Mouse (Mus musculus): ENCODE measurements around the gene Apon. TPM values are rescaled to one million over a fixed set of nuclear protein-coding genes. Genes with fewer than 3 reads are reported as not detected.
"Not testable (repeated sequence)": the region's sequence is repeated elsewhere in the genome, so short reads cannot be mapped to it uniquely, and the experiment has no call there.

Gene Apon
- total and polyA plus RNA-seq, 2 experiments, result 227 to 456 TPM

GRCm38 (mm10) chr10:128211390-128212108 lies 42.3 kb upstream of the Apon start, which contains the start of gene Spryd4:
TSS of gene Spryd4 (minus strand) at chr10:128211807.
- no peak for TF ChIP-seq CTCF (IDR thresholded peaks at IDR 0.05; ENCODE audit: low read depth, low read length)
- peak; percentile 94 for TF ChIP-seq POLR2A (IDR thresholded peaks at IDR 0.05; ENCODE audit: extremely low read depth, insufficient read depth, low read length)
- H3K36me3 ChIP-seq (ENCODE audit: control insufficient read depth, insufficient read depth, low read length), result peaks cover 26% of the 10 kb centered on the region
- peaks cover 10% of the 10 kb centered on the region; the same call in 1 of the 2 replicates for H3K4me1 ChIP-seq (ENCODE audit: control insufficient read depth, insufficient read depth, low read length)
- under 1% methylated on average over 30 of the region's 30 CpGs for WGBS
- DNase-seq (ENCODE audit: extremely low read depth, low read depth, low spot score), result peak; percentile 88
- no peaks in the 10 kb centered on the region for H3K27me3 ChIP-seq (ENCODE audit: control insufficient read depth, insufficient read depth, low read length)
- no peaks in the 10 kb centered on the region for H3K79me2 ChIP-seq (ENCODE audit: control insufficient read depth, insufficient read depth, low read length)
- H3K9ac ChIP-seq (ENCODE audit: low read depth, low read length), result peak within 1 kb of the TSS; percentile 79
- H3K4me3 ChIP-seq (ENCODE audit: insufficient read depth, low read depth, low read length), result peak within 1 kb of the TSS; percentile 65
- peak within 1 kb of the TSS; percentile 89 for H3K27ac ChIP-seq (replicated peaks; ENCODE audit: insufficient read depth, low read depth, low read length)

GRCm38 (mm10) chr10:128212148-128212547 lies 41.7 kb upstream of the Apon start:
- H3K36me3 ChIP-seq (ENCODE audit: control insufficient read depth, insufficient read depth, low read length), result peaks cover 22% of the 10 kb centered on the region
- H3K79me2 ChIP-seq (ENCODE audit: control insufficient read depth, insufficient read depth, low read length), result no peaks in the 10 kb centered on the region
- H3K27me3 ChIP-seq (ENCODE audit: control insufficient read depth, insufficient read depth, low read length), result no peaks in the 10 kb centered on the region
- peak overlapping the region; percentile 47 for H3K27ac ChIP-seq (replicated peaks; ENCODE audit: insufficient read depth, low read depth, low read length)
- peak overlapping the region; percentile 65; the same call in 1 of the 2 replicates for H3K4me3 ChIP-seq (ENCODE audit: insufficient read depth, low read depth, low read length)
- no peak overlapping the region for H3K9ac ChIP-seq (ENCODE audit: low read depth, low read length)
- peaks cover 10% of the 10 kb centered on the region; the same call in 1 of the 2 replicates for H3K4me1 ChIP-seq (ENCODE audit: control insufficient read depth, insufficient read depth, low read length)
- DNase-seq (ENCODE audit: extremely low read depth, low read depth, low spot score), result peak; percentile 23
- 29% methylated on average over 6 of the region's 6 CpGs for WGBS
- TF ChIP-seq POLR2A (IDR thresholded peaks at IDR 0.05; ENCODE audit: extremely low read depth, insufficient read depth, low read length) (no peak), CTCF (IDR thresholded peaks at IDR 0.05; ENCODE audit: low read depth, low read length) (no peak)

GRCm38 (mm10) chr10:128212871-128213323 lies 41.0 kb upstream of the Apon start:
- Histone ChIP-seq H3K4me1 (ENCODE audit: control insufficient read depth, insufficient read depth, low read length) (peaks cover 10% of the 10 kb centered on the region; the same call in 1 of the 2 replicates), H3K4me3 (ENCODE audit: insufficient read depth, low read depth, low read length) (peak overlapping the region; percentile 57), H3K36me3 (ENCODE audit: control insufficient read depth, insufficient read depth, low read length) (peaks cover 15% of the 10 kb centered on the region), H3K27me3 (ENCODE audit: control insufficient read depth, insufficient read depth, low read length) (no peaks in the 10 kb centered on the region), H3K9ac (ENCODE audit: low read depth, low read length) (peak overlapping the region; percentile 52), H3K79me2 (ENCODE audit: control insufficient read depth, insufficient read depth, low read length) (no peaks in the 10 kb centered on the region), H3K27ac (replicated peaks; ENCODE audit: insufficient read depth, low read depth, low read length) (no peak overlapping the region)
- 2% methylated on average over 18 of the region's 18 CpGs for WGBS
- no peak for TF ChIP-seq POLR2A (IDR thresholded peaks at IDR 0.05; ENCODE audit: extremely low read depth, insufficient read depth, low read length)
- TF ChIP-seq CTCF (IDR thresholded peaks at IDR 0.05; ENCODE audit: low read depth, low read length), result peak; percentile 66; the same call in 1 of the 2 replicates
- peak; percentile 67 for DNase-seq (ENCODE audit: extremely low read depth, low read depth, low spot score)

GRCm38 (mm10) chr10:128214112-128214511 lies 39.8 kb upstream of the Apon start:
- Histone ChIP-seq H3K36me3 (ENCODE audit: control insufficient read depth, insufficient read depth, low read length) (peaks cover 11% of the 10 kb centered on the region), H3K4me1 (ENCODE audit: control insufficient read depth, insufficient read depth, low read length) (peaks cover 10% of the 10 kb centered on the region; the same call in 1 of the 2 replicates)
- H3K27me3 ChIP-seq (ENCODE audit: control insufficient read depth, insufficient read depth, low read length); DNase-seq (ENCODE audit: extremely low read depth, low read depth, low spot score); H3K4me3 ChIP-seq (ENCODE audit: insufficient read depth, low read depth, low read length); H3K27ac ChIP-seq (replicated peaks; ENCODE audit: insufficient read depth, low read depth, low read length); H3K9ac ChIP-seq (ENCODE audit: low read depth, low read length); H3K79me2 ChIP-seq (ENCODE audit: control insufficient read depth, insufficient read depth, low read length): not testable (repeated sequence)
- 91% methylated on average over 4 of the region's 4 CpGs for WGBS

- no peak overlapping the region for H3K4me3 ChIP-seq (ENCODE audit: insufficient read depth, low read depth, low read length)
- H3K27ac ChIP-seq (replicated peaks; ENCODE audit: insufficient read depth, low read depth, low read length), result no peak overlapping the region
- peaks cover 13% of the 10 kb centered on the region for H3K4me1 ChIP-seq (ENCODE audit: control insufficient read depth, insufficient read depth, low read length)
- H3K9ac ChIP-seq (ENCODE audit: low read depth, low read length), result no peak overlapping the region
- no peaks in the 10 kb centered on the region for H3K27me3 ChIP-seq (ENCODE audit: control insufficient read depth, insufficient read depth, low read length)
- TF ChIP-seq CTCF (IDR thresholded peaks at IDR 0.05; ENCODE audit: low read depth, low read length), result no peak
- H3K36me3 ChIP-seq (ENCODE audit: control insufficient read depth, insufficient read depth, low read length), result peaks cover 3% of the 10 kb centered on the region
- no peaks in the 10 kb centered on the region for H3K79me2 ChIP-seq (ENCODE audit: control insufficient read depth, insufficient read depth, low read length)
- DNase-seq (ENCODE audit: extremely low read depth, low read depth, low spot score), result no peak
- 55% methylated on average over 5 of the region's 5 CpGs for WGBS
Measured at GRCm38 (mm10) chr10:128214981-128215380, 38.9 kb upstream of the Apon start.
